ENCODE assay signal across 8 mouse cellular contexts in genomic region chr6:30307691-30308090, GRCm38 (mm10). TPM values are rescaled to one million over a fixed set of nuclear protein-coding genes. Genes with fewer than 3 reads are reported as not detected.
A peak's percentile ranks its signal among the peaks of the same experiment; 100 is the strongest.
DNase-seq lines count a peak whose midpoint lies in the region; ATAC-seq lines count a peak whose summit lies in the region.

No protein-coding gene starts in this region.

- H3K36me3 ChIP-seq in midbrain, embryonic 10.5 days: no peaks in the 10 kb centered on the region
- H3K36me3 ChIP-seq in midbrain, embryonic 11.5 days (ENCODE audit: control insufficient read depth, insufficient read depth, low read length): no peaks in the 10 kb centered on the region
- H3K36me3 ChIP-seq in liver, embryonic 11.5 days (ENCODE audit: control insufficient read depth, insufficient read depth, low read length): no peaks in the 10 kb centered on the region
- H3K36me3 ChIP-seq in stomach, embryonic 15.5 days: no peaks in the 10 kb centered on the region

- no peak overlapping the region for H3K4me2 ChIP-seq in midbrain, embryonic 11.5 days
- H3K4me2 ChIP-seq in liver, embryonic 11.5 days: peak overlapping the region; percentile 60
- peak overlapping the region; percentile 19 for H3K4me2 ChIP-seq in stomach, embryonic 15.5 days

- H3K4me1 ChIP-seq in midbrain, embryonic 10.5 days: peaks cover 27% of the 10 kb centered on the region
- peaks cover 9% of the 10 kb centered on the region; the same call in 1 of the 2 replicates for H3K4me1 ChIP-seq in midbrain, embryonic 11.5 days (ENCODE audit: control insufficient read depth, insufficient read depth, low read length)
- H3K4me1 ChIP-seq in liver, embryonic 11.5 days (replicated peaks; ENCODE audit: control insufficient read depth, insufficient read depth, low read length): peaks cover 25% of the 10 kb centered on the region
- H3K4me1 ChIP-seq in stomach, embryonic 15.5 days: peaks cover 10% of the 10 kb centered on the region; the same call in 1 of the 2 replicates

- no peak for DNase-seq in midbrain, embryonic 10.5 days (ENCODE audit: low spot score)
- DNase-seq in midbrain, embryonic 11.5 days (ENCODE audit: low spot score, missing footprints): no peak
- DNase-seq in heart, adult 11 months: peak; percentile 97
- peak; percentile 78 for DNase-seq in liver, embryonic 11.5 days (ENCODE audit: low spot score)
- DNase-seq in B cell, adult 2 months: no peak
- DNase-seq in right cerebral cortex, adult 2 months (ENCODE audit: low spot score in 2 of 2): no peak
- DNase-seq in right cerebral cortex, postnatal 25 days: no peak

- no peak for ATAC-seq in midbrain, embryonic 11.5 days (ENCODE audit: low FRiP score)
- peak; percentile 90 for ATAC-seq in liver, embryonic 11.5 days (replicated peaks; ENCODE audit: low FRiP score)
- peak; percentile 81 for ATAC-seq in stomach, embryonic 15.5 days (ENCODE audit: insufficient read depth, low FRiP score, low read depth)

- H3K4me3 ChIP-seq in midbrain, embryonic 10.5 days: no peak overlapping the region
- no peak overlapping the region for H3K4me3 ChIP-seq in midbrain, embryonic 11.5 days (ENCODE audit: low read depth, low read length)
- peak overlapping the region; percentile 10; the same call in 1 of the 2 replicates for H3K4me3 ChIP-seq in liver, embryonic 11.5 days (ENCODE audit: low read depth, low read length)
- H3K4me3 ChIP-seq in stomach, embryonic 15.5 days (replicated peaks): no peak overlapping the region

- no peak overlapping the region for H3K9ac ChIP-seq in midbrain, embryonic 11.5 days (ENCODE audit: low read length)
- H3K9ac ChIP-seq in liver, embryonic 11.5 days (ENCODE audit: low read depth, low read length): peak overlapping the region; percentile 53
- no peak overlapping the region for H3K9ac ChIP-seq in stomach, embryonic 15.5 days

- no peaks in the 10 kb centered on the region for H3K9me3 ChIP-seq in midbrain, embryonic 10.5 days (replicated peaks)
- H3K9me3 ChIP-seq in midbrain, embryonic 11.5 days (ENCODE audit: control insufficient read depth, low read length): no peaks in the 10 kb centered on the region
- no peaks in the 10 kb centered on the region for H3K9me3 ChIP-seq in liver, embryonic 11.5 days (ENCODE audit: control insufficient read depth, low read length)
- no peaks in the 10 kb centered on the region for H3K9me3 ChIP-seq in stomach, embryonic 15.5 days

- no peaks in the 10 kb centered on the region for H3K27me3 ChIP-seq in midbrain, embryonic 10.5 days (ENCODE audit: low read depth, poor library complexity, severe bottlenecking)
- H3K27me3 ChIP-seq in midbrain, embryonic 11.5 days (ENCODE audit: control insufficient read depth, insufficient read depth, low read length): no peaks in the 10 kb centered on the region
- H3K27me3 ChIP-seq in liver, embryonic 11.5 days (replicated peaks; ENCODE audit: control insufficient read depth, insufficient read depth, low read length): no peaks in the 10 kb centered on the region
- no peaks in the 10 kb centered on the region for H3K27me3 ChIP-seq in stomach, embryonic 15.5 days (replicated peaks)

- 78% methylated on average over 9 of the region's 9 CpGs for WGBS in midbrain, embryonic 10.5 days
- WGBS in midbrain, embryonic 11.5 days: 69% methylated on average over 9 of the region's 9 CpGs
- 4% methylated on average over 9 of the region's 9 CpGs for WGBS in liver, embryonic 11.5 days
- 11% methylated on average over 9 of the region's 9 CpGs for WGBS in stomach, embryonic 15.5 days

- H3K27ac ChIP-seq in midbrain, embryonic 10.5 days (replicated peaks): peak overlapping the region; percentile 70; the same call in 1 of the 2 replicates
- no peak overlapping the region for H3K27ac ChIP-seq in midbrain, embryonic 11.5 days (ENCODE audit: low read depth, low read length)
- H3K27ac ChIP-seq in liver, embryonic 11.5 days (ENCODE audit: low read depth, low read length): peak overlapping the region; percentile 94
- H3K27ac ChIP-seq in stomach, embryonic 15.5 days: peak overlapping the region; percentile 76

RNA-seq across cellular contexts. Expression of gene Ube2h, which starts 3.4 kb away (rescaled TPM):
- polyA plus RNA-seq in midbrain, embryonic 10.5 days (2016; fragmentation: Nextera tagmentation; extraction: Ambion mirVana): 29.0 and 35.1 TPM in 2 replicates
- 52.3 and 53.6 TPM in 2 replicates for polyA plus RNA-seq in midbrain, embryonic 11.5 days (2014; fragmentation: Nextera tagmentation; extraction: Ambion mirVana)
- polyA plus RNA-seq in liver, embryonic 11.5 days (2014; fragmentation: Nextera tagmentation; extraction: Ambion mirVana): 21.6 and 22.5 TPM in 2 replicates
- 41.9 and 44.0 TPM in 2 replicates for polyA plus RNA-seq in stomach, embryonic 15.5 days (2015; fragmentation: Nextera tagmentation; extraction: Ambion mirVana)

Comparison
In these comparisons a context has a peak if more than half of its experiments do, and no peak if none do; other contexts are left out.
1. DNase-seq: peak in heart, adult 11 months (single experiment) and liver, embryonic 11.5 days (single experiment); none in midbrain, embryonic 10.5 days (single experiment), midbrain, embryonic 11.5 days (single experiment), B cell, adult 2 months (0 of 2), right cerebral cortex, adult 2 months (0 of 2) and right cerebral cortex, postnatal 25 days (single experiment).